Mouse (Mus musculus) adrenal gland, adult 18-20 months (tissue): ENCODE measurements around the gene Runx3. TPM values are rescaled to one million over a fixed set of nuclear protein-coding genes. Genes with fewer than 3 reads are reported as not detected.
"Not testable (repeated sequence)": the region's sequence is repeated elsewhere in the genome, so short reads cannot be mapped to it uniquely, and the experiment has no call there.

Experiments
- DNase-seq, 2 experiments: peaks; one replicate each; pipeline ENCODE4 v3.0.0; 2021 to 2022; ENCODE audit warnings: low spot score in 2 of 2
- total RNA-seq, 2 experiments: library from RNA; stranded (reverse); gene quantifications; 1 replicate in 1 of 2; 2 replicates in 1 of 2; pipeline ENCODE4 v1.2.3; 2021

The Runx3 gene
- total RNA-seq, 2 experiments from 2014 or later, result 2.3 to 4.8 TPM

GRCm38 (mm10) chr4:135169096-135169495, 48.6 kb downstream of the Runx3 start:
- no peak for DNase-seq

- DNase-seq, result no peak
Observed at GRCm38 (mm10) chr4:135169501-135169900, 49.0 kb downstream of the Runx3 start.

- no peak for DNase-seq
Observed at GRCm38 (mm10) chr4:135171304-135171875, 50.9 kb downstream of the Runx3 start.

- no peak for DNase-seq
Observed at GRCm38 (mm10) chr4:135175406-135176120, 55.1 kb downstream of the Runx3 start.

GRCm38 (mm10) chr4:135177568-135177967, 57.1 kb downstream of the Runx3 start:
- no peak for DNase-seq

GRCm38 (mm10) chr4:135179077-135179481, 58.6 kb downstream of the Runx3 start:
- peak in 1 of 2 experiments; percentile 36 for DNase-seq

GRCm38 (mm10) chr4:135181819-135182218, 61.4 kb downstream of the Runx3 start:
- DNase-seq, result no peak

GRCm38 (mm10) chr4:135184277-135184676, 63.8 kb downstream of the Runx3 start:
- not testable (repeated sequence) for DNase-seq

GRCm38 (mm10) chr4:135189452-135190008, 69.1 kb downstream of the Runx3 start:
- DNase-seq, result no peak

GRCm38 (mm10) chr4:135190364-135190763, 69.9 kb downstream of the Runx3 start:
- no peak for DNase-seq

GRCm38 (mm10) chr4:135191185-135191584, 70.7 kb downstream of the Runx3 start:
- DNase-seq, result no peak

- DNase-seq, result no peak
Observed at GRCm38 (mm10) chr4:135191604-135192003, 71.2 kb downstream of the Runx3 start.

- no peak for DNase-seq
Observed at GRCm38 (mm10) chr4:135192841-135193240, 72.4 kb downstream of the Runx3 start.

- no peak for DNase-seq
Observed at GRCm38 (mm10) chr4:135197857-135198256, 77.4 kb downstream of the Runx3 start.

- no peak for DNase-seq
Observed at GRCm38 (mm10) chr4:135201771-135202170, 81.3 kb downstream of the Runx3 start.

GRCm38 (mm10) chr4:135203279-135203678, 82.8 kb downstream of the Runx3 start:
- DNase-seq, result no peak

GRCm38 (mm10) chr4:135203806-135204560, 83.5 kb downstream of the Runx3 start:
- no peak for DNase-seq

GRCm38 (mm10) chr4:135204666-135205065, 84.2 kb downstream of the Runx3 start:
- DNase-seq, result no peak

GRCm38 (mm10) chr4:135205254-135205653, 84.8 kb downstream of the Runx3 start:
- no peak for DNase-seq

- DNase-seq, result peak; percentile 85 to 87
Observed at GRCm38 (mm10) chr4:135205711-135206600, 85.5 kb downstream of the Runx3 start.

GRCm38 (mm10) chr4:135209846-135210245, 89.4 kb downstream of the Runx3 start:
- no peak for DNase-seq
